ENCODE assay signal across 6 mouse cellular contexts in genomic region chr15:38434239-38434638, GRCm38 (mm10).
A peak's percentile ranks its signal among the peaks of the same experiment; 100 is the strongest.
DNase-seq lines count a peak whose midpoint lies in the region; TF ChIP-seq lines count a peak whose summit lies in the region.
"Not testable (repeated sequence)": the region's sequence is repeated elsewhere in the genome, so short reads cannot be mapped to it uniquely, and the experiment has no call there.

No protein-coding gene starts in this region.

- H3K36me3 ChIP-seq in embryonic facial prominence, embryonic 10.5 days (replicated peaks); heart, embryonic 10.5 days: not testable (repeated sequence)

- H3K9me3 ChIP-seq in embryonic facial prominence, embryonic 10.5 days: peaks cover 13% of the 10 kb centered on the region
- not testable (repeated sequence) for H3K9me3 ChIP-seq in heart, embryonic 10.5 days

- H3K27me3 ChIP-seq in embryonic facial prominence, embryonic 10.5 days (replicated peaks; ENCODE audit: low read depth, poor library complexity, severe bottlenecking); heart, embryonic 10.5 days (ENCODE audit: insufficient read depth, poor library complexity, severe bottlenecking): not testable (repeated sequence)

- TF ChIP-seq POLR2A in lung, adult 2 months (IDR thresholded peaks at IDR 0.05; ENCODE audit: borderline replicate concordance, extremely low read depth, low read depth, low read length): not testable (repeated sequence)

- H3K4me1 ChIP-seq in embryonic facial prominence, embryonic 10.5 days; heart, embryonic 10.5 days; lung, adult 2 months (ENCODE audit: control insufficient read depth, insufficient read depth, low read length): not testable (repeated sequence)

- not testable (repeated sequence) for H3K4me3 ChIP-seq in embryonic facial prominence, embryonic 10.5 days; heart, embryonic 10.5 days; lung, adult 2 months (replicated peaks; ENCODE audit: extremely low read depth, low read depth, low read length)

- H3K27ac ChIP-seq in embryonic facial prominence, embryonic 10.5 days (replicated peaks); heart, embryonic 10.5 days: not testable (repeated sequence)

- WGBS in embryonic facial prominence, embryonic 10.5 days: 87% methylated on average over 2 of the region's 2 CpGs
- WGBS in heart, embryonic 10.5 days: 85% methylated on average over 2 of the region's 2 CpGs
- WGBS in lung, adult 2 months: 98% methylated on average over 2 of the region's 2 CpGs

- TF ChIP-seq CTCF in lung, adult 2 months (IDR thresholded peaks at IDR 0.05; ENCODE audit: insufficient read depth, low read length): not testable (repeated sequence)

- DNase-seq in ES-CJ7 (ENCODE audit: low read depth, low spot score): peak; percentile 57
- DNase-seq in R1 (ENCODE audit: low read depth, low spot score): peak; percentile 66
- DNase-seq in embryonic facial prominence, embryonic 10.5 days (ENCODE audit: low spot score): peak; percentile 5
- DNase-seq in heart, adult 11 months: peak; percentile 31
- peak; percentile 33 for DNase-seq in heart, embryonic 10.5 days (ENCODE audit: low spot score)
- peak; percentile 0 for DNase-seq in lung, adult 2 months

Comparison
In these comparisons a context has a peak if more than half of its experiments do, and no peak if none do; other contexts are left out.
1. DNase-seq: peak in every context shown above with its lines; median percentile 66 in R1; 57 in ES-CJ7; 33 in heart, embryonic 10.5 days; 31 in heart, adult 11 months; 5 in embryonic facial prominence, embryonic 10.5 days; 0 in lung, adult 2 months.